Mouse (Mus musculus) urinary bladder, postnatal 25 days (tissue): ENCODE data around the gene Trafd1.

Experiments used
- DNase-seq: peaks from one replicate; pipeline ENCODE4 v3.0.0; 2022; ENCODE audit warnings: low spot score

Trafd1 gene

DNA sequence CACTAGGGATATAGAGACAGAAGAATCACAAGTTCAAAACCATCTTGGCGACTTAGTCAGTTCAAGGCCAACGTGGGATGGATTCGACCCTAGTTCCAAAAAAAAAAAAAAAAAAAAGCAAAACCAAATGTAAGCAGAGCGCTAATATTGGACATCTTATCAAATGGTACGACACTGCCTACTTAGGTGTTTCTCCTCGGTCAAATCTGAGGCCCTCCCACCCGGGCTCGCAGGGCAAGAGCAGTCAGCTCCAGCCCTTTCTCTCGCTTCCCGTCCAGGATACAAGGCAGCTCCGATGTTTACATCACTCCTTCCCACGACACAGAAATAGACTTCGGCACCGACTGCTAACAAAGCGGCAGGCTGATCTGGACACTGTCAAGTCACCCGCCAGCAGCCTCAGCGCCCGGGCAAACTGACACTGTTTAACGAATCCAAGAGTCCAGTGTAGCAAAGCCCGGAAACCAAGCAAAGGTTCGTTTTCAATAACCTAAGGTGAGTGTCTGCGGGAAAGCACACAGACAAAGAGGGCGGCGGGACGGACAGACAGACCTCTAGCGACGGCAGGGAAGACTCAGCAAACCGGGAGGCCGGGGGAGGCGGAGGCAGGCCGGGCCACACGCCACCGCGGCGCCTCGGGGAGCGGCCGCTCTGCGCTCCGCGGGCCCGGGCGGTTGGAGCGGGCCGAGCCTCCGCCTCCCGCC is 523 bp downstream of the Trafd1 start:
- DNase-seq = no peak

- DNase-seq = no peak
Observed at GRCm38 (mm10) chr5:121383857-121384756, 1.3 kb downstream of the Trafd1 start.

- no peak for DNase-seq
Observed at GRCm38 (mm10) chr5:121380692-121381091, 4.7 kb downstream of the Trafd1 start.

DNA sequence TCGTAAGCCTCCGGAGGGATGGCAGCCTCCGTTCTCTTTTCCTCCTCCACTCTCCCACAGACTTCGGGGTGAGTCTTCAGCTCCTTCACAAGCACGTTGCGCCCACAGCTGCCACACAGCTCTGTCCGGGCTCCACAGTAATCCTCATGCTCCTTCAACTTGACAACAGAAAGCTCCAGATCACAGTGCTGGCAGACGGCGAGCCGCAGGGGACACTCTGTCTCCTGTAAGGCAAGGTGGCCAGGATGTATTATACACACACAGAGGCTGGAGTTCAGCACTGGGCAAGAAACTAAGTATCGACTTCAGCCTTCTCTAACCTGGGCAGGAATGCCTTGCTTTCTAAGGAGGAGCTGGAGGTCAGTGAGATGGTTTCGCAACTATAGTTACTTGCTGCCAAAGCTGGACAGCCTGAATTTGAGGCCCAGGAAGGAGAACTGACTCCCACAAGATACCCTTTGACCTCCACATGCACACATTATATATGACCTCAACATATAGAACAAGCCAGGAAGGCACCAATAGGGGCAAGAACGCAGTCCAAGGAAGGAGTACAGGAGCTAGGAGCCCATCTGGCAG is 6.7 kb downstream of the Trafd1 start:
- DNase-seq = no peak

- peak; percentile 45 for DNase-seq
Observed at GRCm38 (mm10) chr5:121376972-121377371, 8.5 kb downstream of the Trafd1 start.

DNA sequence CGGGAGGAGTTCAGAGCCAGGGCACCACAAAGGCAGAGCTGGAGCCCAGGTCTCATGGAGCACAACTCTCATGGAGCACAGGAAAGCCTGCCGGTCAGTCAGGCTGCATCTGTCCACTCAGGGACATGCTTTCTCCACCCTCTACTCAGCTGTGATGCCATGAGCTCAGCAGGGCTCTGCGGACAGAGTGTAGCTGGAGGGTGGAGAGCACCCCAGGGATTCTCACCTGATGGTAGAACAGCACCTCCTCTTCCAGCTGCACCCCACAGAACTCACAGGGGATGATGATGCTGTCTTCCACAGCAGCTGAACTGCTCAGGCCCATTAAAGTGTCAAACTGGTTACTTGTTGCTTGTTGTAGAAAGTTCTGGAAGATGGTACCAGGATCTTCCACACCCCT is 10.6 kb downstream of the Trafd1 start:
- DNase-seq = no peak

- no peak for DNase-seq
Observed at GRCm38 (mm10) chr5:121371712-121372111, 13.7 kb downstream of the Trafd1 start.

DNA sequence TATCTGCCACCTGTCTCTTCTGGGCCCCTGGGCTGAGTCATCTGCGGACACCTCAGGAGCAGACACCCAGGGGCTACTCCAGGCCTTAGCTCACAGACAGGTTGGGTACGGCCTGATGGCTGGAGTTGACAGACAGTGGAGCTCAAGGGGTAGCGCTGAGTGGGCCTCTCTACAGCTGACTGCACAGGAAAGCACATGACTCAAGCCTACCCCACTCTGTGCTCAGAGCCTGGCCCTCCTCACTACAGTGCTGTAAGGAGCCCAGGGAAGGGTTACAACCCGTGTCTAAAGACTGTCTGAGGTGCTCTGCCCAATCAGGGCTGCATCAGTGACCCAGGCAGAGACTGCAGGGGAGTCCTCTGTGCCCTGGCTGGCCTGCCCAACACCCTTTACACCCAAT is 18.2 kb downstream of the Trafd1 start:
- no peak for DNase-seq

DNA sequence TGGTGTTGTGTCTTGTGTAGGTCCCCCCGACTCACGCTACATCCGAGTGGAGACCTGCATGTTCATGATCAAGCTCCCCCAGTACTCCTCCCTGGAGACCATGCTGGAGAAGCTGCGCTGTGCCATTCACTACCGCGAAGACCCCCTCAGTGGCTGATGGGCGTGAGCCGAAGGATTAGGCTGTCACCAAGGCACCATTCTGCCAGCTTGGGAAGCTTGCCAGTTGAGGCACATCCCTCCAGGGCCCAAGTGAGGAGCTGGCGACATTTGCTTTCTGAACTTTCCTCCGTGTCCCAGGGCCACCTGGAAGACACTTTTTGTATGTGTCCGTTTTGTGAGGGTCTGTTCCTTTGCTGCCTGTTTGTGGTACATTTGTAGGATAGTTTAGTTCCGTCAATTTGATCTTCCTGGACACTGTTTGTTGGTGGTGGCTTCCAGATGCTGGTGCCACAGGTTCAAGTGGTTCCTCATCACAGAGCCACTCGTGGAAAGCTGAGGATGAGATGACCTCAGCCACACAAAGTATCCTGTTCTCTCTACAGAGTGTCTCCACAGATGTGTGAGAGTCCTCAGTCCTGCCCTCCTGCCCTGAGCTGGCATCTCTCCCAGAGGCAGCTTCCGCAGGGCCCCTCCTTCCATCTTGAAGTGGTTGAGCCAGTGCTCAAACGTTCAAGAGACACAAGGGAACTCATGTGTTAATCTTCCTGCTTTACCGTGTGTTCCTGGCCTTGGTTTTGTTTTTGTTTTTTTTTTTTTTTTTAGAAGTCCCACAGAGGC is 18.8 kb downstream of the Trafd1 start:
- no peak for DNase-seq

DNA sequence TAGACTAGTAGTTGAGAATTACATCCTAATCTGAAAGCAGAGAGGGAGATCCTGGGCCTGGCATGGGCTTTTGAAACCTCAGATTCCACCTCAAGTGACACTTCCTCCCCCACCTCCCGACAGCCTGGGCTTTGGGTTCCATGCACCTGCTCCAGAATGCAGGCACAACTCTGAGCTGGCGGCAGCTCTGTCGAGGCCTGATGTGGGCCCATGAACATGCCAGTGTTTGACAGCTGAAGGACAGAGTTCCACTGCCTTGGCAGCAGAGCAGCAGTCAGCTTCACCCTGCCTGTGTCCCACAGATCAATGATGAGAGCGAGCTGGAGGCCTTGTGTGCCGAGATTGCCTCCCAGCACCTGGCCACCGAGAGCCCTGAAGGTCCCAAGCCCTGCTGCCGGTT is 22.0 kb downstream of the Trafd1 start:
- no peak for DNase-seq

DNA sequence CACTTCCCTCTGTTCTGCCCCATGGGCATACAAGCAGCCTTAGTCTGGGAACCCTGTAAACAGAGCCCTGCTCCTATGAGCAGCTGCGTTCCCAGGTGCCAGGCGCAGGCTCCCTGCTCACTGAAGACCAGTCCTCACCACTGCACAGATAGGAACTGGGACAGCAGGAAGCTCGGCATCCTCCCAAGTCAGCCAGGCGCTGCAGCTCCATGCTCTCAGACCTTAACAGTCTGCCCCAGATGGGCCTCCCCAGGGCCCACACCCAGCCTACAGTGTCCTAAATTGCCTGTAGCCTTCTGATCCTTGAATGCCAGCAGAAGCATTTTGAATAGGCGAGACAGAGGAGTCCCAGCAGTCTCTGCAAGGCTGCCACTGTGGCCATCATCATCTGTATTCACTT is 23.7 kb downstream of the Trafd1 start:
- no peak for DNase-seq

DNA sequence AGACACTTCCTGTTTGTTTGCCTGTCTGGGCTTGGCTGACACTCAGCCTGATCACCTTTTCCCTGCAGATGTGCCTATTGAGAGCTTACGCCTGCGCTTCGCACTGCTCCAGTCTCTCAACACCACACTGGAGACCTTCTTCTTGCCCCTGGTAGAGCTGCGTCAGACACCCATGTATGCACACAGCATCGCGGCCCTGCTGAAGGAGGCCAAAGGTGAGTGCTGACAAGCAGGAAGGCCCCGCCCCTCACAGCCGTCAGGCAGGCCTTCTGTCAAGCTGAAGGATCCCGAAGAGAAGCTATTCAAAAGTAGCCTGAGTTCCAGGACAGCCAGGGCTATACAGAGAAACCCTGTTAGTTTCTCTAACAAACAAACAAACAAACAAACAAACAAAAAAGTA is 26.2 kb downstream of the Trafd1 start:
- DNase-seq = no peak

GRCm38 (mm10) chr5:121343997-121344396 is 41.4 kb downstream of the Trafd1 start:
- no peak for DNase-seq

DNA sequence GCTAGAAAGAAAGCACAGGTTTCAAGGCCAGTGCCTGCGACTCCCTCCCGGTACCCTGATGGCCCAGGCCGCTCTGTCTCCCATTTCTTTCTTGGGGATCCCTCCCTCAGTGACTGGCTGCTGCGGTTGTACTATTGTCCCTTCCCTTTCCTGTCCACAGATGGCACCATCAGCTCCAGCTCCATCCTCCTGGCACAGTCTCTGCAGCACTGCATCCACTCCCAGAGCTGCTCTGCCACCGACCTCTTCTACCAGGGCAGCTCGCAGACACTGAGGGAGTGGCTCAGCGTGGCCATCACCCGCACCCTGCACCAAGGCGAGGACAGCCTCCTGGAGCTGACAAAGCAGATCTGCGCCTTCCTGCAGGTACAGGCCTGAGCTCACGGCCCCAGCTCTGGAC is 42.9 kb downstream of the Trafd1 start:
- no peak for DNase-seq

DNA sequence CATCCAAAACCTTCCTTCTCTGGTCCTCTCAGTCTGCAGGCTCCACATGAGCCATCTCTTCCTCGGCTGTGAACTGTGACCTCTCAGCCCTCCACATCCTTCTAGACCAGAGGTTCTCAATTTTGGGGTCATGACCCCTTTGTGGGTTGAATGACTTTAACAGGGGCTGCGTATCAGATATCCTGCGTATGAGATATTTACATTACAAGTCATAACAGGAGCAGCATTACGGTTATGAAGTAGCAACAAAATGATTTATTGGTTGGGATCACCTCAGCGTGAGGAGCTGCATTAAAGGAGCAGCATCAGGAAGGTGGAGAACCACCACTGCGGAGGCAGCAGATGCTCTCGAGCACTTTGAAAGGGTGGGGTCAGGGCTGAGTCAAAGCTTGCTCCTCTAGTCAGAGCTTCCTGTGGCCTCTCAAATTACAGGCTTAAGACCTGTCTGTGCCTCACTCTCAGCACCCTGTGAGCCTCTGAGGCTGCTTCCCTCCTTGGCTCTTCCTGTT is 44.4 kb downstream of the Trafd1 start:
- no peak for DNase-seq

GRCm38 (mm10) chr5:121339507-121340230 is 45.8 kb downstream of the Trafd1 start:
- DNase-seq = no peak

- DNase-seq = no peak
Observed at GRCm38 (mm10) chr5:121336776-121337175, 48.7 kb downstream of the Trafd1 start.

GRCm38 (mm10) chr5:121336009-121336408 is 49.4 kb downstream of the Trafd1 start:
- DNase-seq = no peak

DNA sequence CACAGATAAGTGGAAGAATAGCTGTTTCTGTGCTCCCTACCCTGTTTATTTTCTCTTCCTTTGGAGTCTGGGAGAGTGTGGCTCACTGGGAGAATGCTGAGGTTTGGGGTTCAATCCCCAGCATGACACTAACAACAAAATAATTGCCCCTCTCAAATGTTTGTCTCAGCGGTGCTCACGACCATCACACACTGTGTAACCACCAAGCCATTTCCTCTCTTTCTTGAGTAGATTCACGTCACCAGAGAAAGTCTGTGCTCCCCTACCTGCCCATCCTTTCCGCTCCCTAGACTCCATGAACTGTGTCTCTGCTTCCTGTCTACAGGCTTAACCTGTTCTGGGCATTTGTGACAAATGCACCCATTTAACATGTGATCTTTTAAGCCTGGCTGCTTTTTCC is 50.0 kb downstream of the Trafd1 start:
- DNase-seq = no peak

GRCm38 (mm10) chr5:121334454-121334853 is 51.0 kb downstream of the Trafd1 start:
- DNase-seq = no peak

GRCm38 (mm10) chr5:121333976-121334375 is 51.5 kb downstream of the Trafd1 start:
- DNase-seq = no peak
